ENCODE assay signal across 9 mouse cellular contexts in genomic region chr16:22919971-22920854, GRCm38 (mm10). TPM values are rescaled to one million over a fixed set of nuclear protein-coding genes. Genes with fewer than 3 reads are reported as not detected.
A peak's percentile ranks its signal among the peaks of the same experiment; 100 is the strongest.
DNase-seq lines count a peak whose midpoint lies in the region; ATAC-seq and TF ChIP-seq lines count a peak whose summit lies in the region.
"Had no signal": no experiment of that assay in that cellular context is flagged by ENCODE, and none has a peak within 500 bp of the region (broad histone marks: within the 10 kb centered on the region; RNA-seq: fewer than 3 reads in every experiment).

No protein-coding gene starts in this region.

- TF ChIP-seq CTCF in liver, embryonic 14.5 days (IDR thresholded peaks at IDR 0.05; ENCODE audit: low read depth), result no peak

- no peaks in the 10 kb centered on the region for H3K27me3 ChIP-seq in embryonic facial prominence, embryonic 15.5 days
- H3K27me3 ChIP-seq in liver, embryonic 14.5 days (ENCODE audit: control insufficient read depth, insufficient read depth, low read length), result no peaks in the 10 kb centered on the region

- TF ChIP-seq EP300 in liver, embryonic 14.5 days (IDR thresholded peaks at IDR 0.05; ENCODE audit: low read depth), result no peak

- H3K4me3 ChIP-seq in ES-E14 (ENCODE audit: insufficient read depth in 1 of 2, low read depth in 1 of 2, low read length in 2 of 2, poor library complexity in 1 of 2, severe bottlenecking in 1 of 2), result peak overlapping the region in 1 of 2 experiments; percentile 18; a peak in 1 of 4 replicates
- no peak overlapping the region for H3K4me3 ChIP-seq in embryonic facial prominence, embryonic 15.5 days (replicated peaks)
- H3K4me3 ChIP-seq in liver, embryonic 14.5 days (ENCODE audit: insufficient read depth in 1 of 2, low read depth in 2 of 2, low read length in 2 of 2), result no peak overlapping the region
- H3K4me3 ChIP-seq: erythroblast, embryonic 14.5 days had no signal

- ATAC-seq in embryonic facial prominence, embryonic 15.5 days (ENCODE audit: insufficient number of reproducible peaks, low FRiP score, low TSS enrichment, low read depth), result peak; percentile 76
- 0 out of 2 replicates have a peak, but pooled peaks have one; percentile 28 for ATAC-seq in liver, embryonic 14.5 days (ENCODE audit: insufficient read depth)

- peaks cover 0 to 13% of the 10 kb centered on the region in 2 experiments; a peak in 3 of 4 replicates for H3K4me1 ChIP-seq in ES-E14 (ENCODE audit: control insufficient read depth in 2 of 2, insufficient read depth in 2 of 2, low read length in 2 of 2, poor library complexity in 1 of 2)
- H3K4me1 ChIP-seq in embryonic facial prominence, embryonic 15.5 days, result peaks cover 6% of the 10 kb centered on the region; the same call in 1 of the 2 replicates
- peaks cover 0 to 2% of the 10 kb centered on the region in 2 experiments; a peak in 1 of 4 replicates for H3K4me1 ChIP-seq in liver, embryonic 14.5 days (replicated peaks; ENCODE audit: control insufficient read depth in 2 of 2, insufficient read depth in 2 of 2, low read length in 1 of 2)

- H3K9me3 ChIP-seq in ES-E14 (ENCODE audit: control insufficient read depth, insufficient read depth, low read depth, low read length), result no peaks in the 10 kb centered on the region
- H3K9me3 ChIP-seq in embryonic facial prominence, embryonic 15.5 days (replicated peaks), result no peaks in the 10 kb centered on the region
- no peaks in the 10 kb centered on the region for H3K9me3 ChIP-seq in liver, embryonic 14.5 days (ENCODE audit: control insufficient read depth, low read length)

- H3K9ac ChIP-seq in ES-E14 (ENCODE audit: insufficient read depth, low read depth, low read length, poor library complexity, severe bottlenecking), result peak overlapping the region; percentile 42; the same call in 1 of the 2 replicates
- H3K9ac ChIP-seq in embryonic facial prominence, embryonic 15.5 days, result no peak overlapping the region
- no peak overlapping the region for H3K9ac ChIP-seq in liver, embryonic 14.5 days (replicated peaks)

- H3K4me2 ChIP-seq in embryonic facial prominence, embryonic 15.5 days (replicated peaks), result no peak overlapping the region
- H3K4me2 ChIP-seq in liver, embryonic 14.5 days (ENCODE audit: low read depth), result no peak overlapping the region

- no peaks in the 10 kb centered on the region for H3K36me3 ChIP-seq in ES-E14 (ENCODE audit: control insufficient read depth, insufficient read depth, low read length, poor library complexity, severe bottlenecking)
- H3K36me3 ChIP-seq in embryonic facial prominence, embryonic 15.5 days, result no peaks in the 10 kb centered on the region
- no peaks in the 10 kb centered on the region for H3K36me3 ChIP-seq in liver, embryonic 14.5 days (replicated peaks; ENCODE audit: control insufficient read depth, insufficient read depth, low read depth)

- in situ Hi-C loops in ES-E14 (cut with MboI; ENCODE audit: low sequenced_read_pairs in 2 of 2, unreplicated experiment in 2 of 2), result no loop called here

- 0 out of 2 replicates have a peak overlapping the region, but pooled peaks have one; percentile 1 for H3K27ac ChIP-seq in ES-E14 (ENCODE audit: insufficient read depth, low read depth, low read length, poor library complexity, severe bottlenecking)
- no peak overlapping the region for H3K27ac ChIP-seq in embryonic facial prominence, embryonic 15.5 days (replicated peaks)
- no peak overlapping the region for H3K27ac ChIP-seq in liver, embryonic 14.5 days

- 33% methylated on average over 18 of the region's 18 CpGs for WGBS in embryonic facial prominence, embryonic 15.5 days
- 42% methylated on average over 18 of the region's 18 CpGs for WGBS in liver, embryonic 14.5 days (ENCODE audit: insufficient replicate concordance)

- DNase-seq in 3T3-L1 (ENCODE audit: low read depth, low spot score) (peak; percentile 84), ES-E14 (ENCODE audit: low read depth, low spot score) (peak; percentile 29)
- no peak for DNase-seq in liver, embryonic 14.5 days (ENCODE audit: low read depth in 3 of 3, low spot score in 3 of 3)
- DNase-seq in yolk sac, embryonic 10.5 days (ENCODE audit: low spot score), result peak; percentile 67
- DNase-seq in cerebellum, adult 8-10 months, result no peak
- no peak for DNase-seq in layer of hippocampus, postnatal 10 days (ENCODE audit: low spot score in 2 of 2)
- no peak for DNase-seq in thymus, postnatal 14 days

TF ChIP-seq in ES-E14, 5 proteins besides CTCF, POLR2A, EP300 and RAD21:
- TF ChIP-seq MAFK (IDR thresholded peaks at IDR 0.05; ENCODE audit: insufficient read depth, low read depth, low read length), result peak; percentile 83
- TF ChIP-seq CHD2 (IDR thresholded peaks at IDR 0.05; ENCODE audit: low read depth, low read length), result no peak
TF ChIP-seq in ES-E14: peak in this region for 1.

RNA-seq across cellular contexts. Expression of gene Fetub, which starts 2.1 kb away (rescaled TPM):
- total RNA-seq in ES-E14 (2012; rRNA removed), result 3.7 and 4.7 TPM in 2 replicates
- 5.5 and 5.8 TPM in 2 replicates for polyA plus RNA-seq in embryonic facial prominence, embryonic 15.5 days (2015; fragmentation: Nextera tagmentation; extraction: Ambion mirVana)
- polyA plus RNA-seq in liver, embryonic 14.5 days (2012; rRNA removed), result 1.5 and 1.6 TPM in 2 replicates
- 2.2 and 2.3 TPM in 2 replicates for polyA plus RNA-seq in liver, embryonic 14.5 days (2014; fragmentation: Nextera tagmentation; extraction: Ambion mirVana)
- under 1 TPM; 0.31 to 0.34 TPM for total RNA-seq in layer of hippocampus, postnatal 10 days (2021)
- polyA plus RNA-seq: erythroblast, embryonic 14.5 days had no signal

RNA-seq across cellular contexts. Expression of gene Ahsg, which starts 29.1 kb away (rescaled TPM):
- total RNA-seq in ES-E14 (2012; rRNA removed), result 1.1 and 1.8 TPM in 2 replicates
- polyA plus RNA-seq in embryonic facial prominence, embryonic 15.5 days (2015; fragmentation: Nextera tagmentation; extraction: Ambion mirVana), result 0.49 TPM in 1 of 2 replicates, not detected in the other
- 1,135 and 1,143 TPM in 2 replicates for polyA plus RNA-seq in liver, embryonic 14.5 days (2012; rRNA removed)
- polyA plus RNA-seq in liver, embryonic 14.5 days (2014; fragmentation: Nextera tagmentation; extraction: Ambion mirVana), result 1,052 and 1,153 TPM in 2 replicates
- total RNA-seq in layer of hippocampus, postnatal 10 days (2021), result not detected

RNA-seq across cellular contexts. Expression of gene Hrg, which starts 30.7 kb away (rescaled TPM):
- not detected in 2 replicates for total RNA-seq in ES-E14 (2012; rRNA removed)
- 0.12 and 0.18 TPM in 2 replicates for polyA plus RNA-seq in embryonic facial prominence, embryonic 15.5 days (2015; fragmentation: Nextera tagmentation; extraction: Ambion mirVana)
- 0.16 and 0.28 TPM in 2 replicates for polyA plus RNA-seq in liver, embryonic 14.5 days (2012; rRNA removed)
- polyA plus RNA-seq in liver, embryonic 14.5 days (2014; fragmentation: Nextera tagmentation; extraction: Ambion mirVana), result 0.71 and 1.0 TPM in 2 replicates
- total RNA-seq in layer of hippocampus, postnatal 10 days (2021), result not detected
- polyA plus RNA-seq: erythroblast, embryonic 14.5 days had no signal

Comparison
In these comparisons a context has a peak if more than half of its experiments do, and no peak if none do; other contexts are left out.
1. DNase-seq: peak in 3T3-L1 (single experiment), ES-E14 (single experiment) and yolk sac, embryonic 10.5 days (single experiment); none in liver, embryonic 14.5 days (0 of 3), cerebellum, adult 8-10 months (single experiment), layer of hippocampus, postnatal 10 days (0 of 2) and thymus, postnatal 14 days (single experiment).